Comparison of ENCODE assay signal across 9 mouse cellular contexts in the genomic region with DNA sequence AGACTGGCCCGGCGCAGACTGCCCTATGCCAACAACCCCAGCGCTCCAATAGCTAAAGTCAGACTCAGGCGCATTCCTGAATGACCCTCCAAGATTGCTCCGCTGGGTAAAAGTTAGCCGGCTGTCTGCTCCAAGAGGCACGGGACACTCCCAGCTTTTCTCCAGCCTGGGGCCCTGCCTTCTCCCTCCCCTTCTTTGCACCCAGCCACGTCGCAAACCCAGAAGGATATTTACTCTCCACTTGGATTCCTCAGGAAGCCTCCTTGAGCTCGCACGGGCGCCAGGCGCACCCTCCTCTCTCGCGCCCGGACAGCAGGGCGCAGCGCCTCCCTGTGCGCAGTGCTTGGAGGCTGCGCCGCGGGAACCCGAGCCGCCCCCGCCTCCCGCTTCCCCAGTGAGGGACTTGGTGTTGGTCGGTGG. TPM values are rescaled to one million over a fixed set of nuclear protein-coding genes. Genes with fewer than 3 reads are reported as not detected.
DNase-seq lines count a peak whose midpoint lies in the region; ATAC-seq and TF ChIP-seq lines count a peak whose summit lies in the region.
"Had no signal": no experiment of that assay in that cellular context is flagged by ENCODE, and none has a peak within 500 bp of the region (broad histone marks: within the 10 kb centered on the region; RNA-seq: fewer than 3 reads in every experiment).

No protein-coding gene starts in this region.

- H3K27ac ChIP-seq in hindbrain, embryonic 10.5 days: peak overlapping the region; percentile 72
- peak overlapping the region; percentile 90 for H3K27ac ChIP-seq in lung, postnatal 0 days (ENCODE audit: low read length)

- no peaks in the 10 kb centered on the region for H3K9me3 ChIP-seq in hindbrain, embryonic 10.5 days
- H3K9me3 ChIP-seq in lung, postnatal 0 days (ENCODE audit: low read length): no peaks in the 10 kb centered on the region

- TF ChIP-seq EP300 in lung, postnatal 0 days (IDR thresholded peaks at IDR 0.05): peak; percentile 66; the same call in 1 of the 2 replicates

- peak; percentile 47 for TF ChIP-seq CTCF in lung, postnatal 0 days (IDR thresholded peaks at IDR 0.05)

- peak overlapping the region; percentile 51 for H3K4me3 ChIP-seq in hindbrain, embryonic 10.5 days
- no peak overlapping the region for H3K4me3 ChIP-seq in lung, postnatal 0 days (ENCODE audit: low read depth, low read length)

- ATAC-seq in lung, postnatal 0 days: peak; percentile 90
- ATAC-seq in megakaryocyte, adult 5-6 weeks (ENCODE audit: poor library complexity, severe bottlenecking): no peak

- H3K36me3 ChIP-seq in hindbrain, embryonic 10.5 days: no peaks in the 10 kb centered on the region
- H3K36me3 ChIP-seq in lung, postnatal 0 days (ENCODE audit: insufficient read depth, low read length): no peaks in the 10 kb centered on the region

- peak; percentile 7 for DNase-seq in urinary bladder, postnatal 10 days (ENCODE audit: low spot score)
- no peak for DNase-seq in urinary bladder, postnatal 25 days (ENCODE audit: low spot score)
- peak; percentile 58 for DNase-seq in hindbrain, embryonic 10.5 days (ENCODE audit: low spot score)
- peak; percentile 95 for DNase-seq in lung, postnatal 0 days (ENCODE audit: low spot score)
- DNase-seq in urinary bladder, postnatal 4 days (ENCODE audit: low spot score in 2 of 2): peak; percentile 19 to 56
- DNase-seq in left cerebral cortex, adult 18-20 months (ENCODE audit: low spot score in 2 of 2): no peak
- no peak for DNase-seq in cerebellum, adult 9-10 months

- H3K27me3 ChIP-seq in hindbrain, embryonic 10.5 days (ENCODE audit: insufficient read depth, poor library complexity, severe bottlenecking): peaks cover 98% of the 10 kb centered on the region
- peaks cover 47% of the 10 kb centered on the region for H3K27me3 ChIP-seq in lung, postnatal 0 days (replicated peaks; ENCODE audit: insufficient read depth, low read length)

- H3K4me2 ChIP-seq in lung, postnatal 0 days (replicated peaks; ENCODE audit: low read depth, low read length): peak overlapping the region; percentile 48

- H3K4me1 ChIP-seq in hindbrain, embryonic 10.5 days (replicated peaks): peaks cover 64% of the 10 kb centered on the region
- H3K4me1 ChIP-seq in lung, postnatal 0 days (ENCODE audit: insufficient read depth, low read depth, low read length): no peaks in the 10 kb centered on the region

- H3K9ac ChIP-seq in lung, postnatal 0 days (replicated peaks; ENCODE audit: low read depth): no peak overlapping the region

- WGBS in hindbrain, embryonic 10.5 days: 1% methylated on average over 27 of the region's 27 CpGs
- WGBS in lung, postnatal 0 days: 3% methylated on average over 25 of the region's 27 CpGs

RNA-seq across cellular contexts. Expression of gene Shh, which starts 8.2 kb away (rescaled TPM):
- 2.8 TPM in 2 replicates for polyA plus RNA-seq in hindbrain, embryonic 10.5 days (2016; fragmentation: Nextera tagmentation; extraction: Ambion mirVana)
- 9.7 and 11.7 TPM in 2 replicates for polyA plus RNA-seq in lung, postnatal 0 days (2015; fragmentation: Nextera tagmentation; extraction: Ambion mirVana)
- 1 to 10 TPM; 2.8 to 3.7 TPM for total RNA-seq in left cerebral cortex, adult 18-20 months (2021)
- not detected in 2 replicates for total RNA-seq in megakaryocyte, adult 5-6 weeks (2015)
- not detected in 2 replicates for total RNA-seq in megakaryocyte, adult 5-6 weeks (2017)
- total RNA-seq: granulocyte monocyte progenitor cell, adult 5-6 weeks had no signal

Comparison
In these comparisons a context has a peak if more than half of its experiments do, and no peak if none do; other contexts are left out.
1. DNase-seq: peak in urinary bladder, postnatal 10 days (single experiment), hindbrain, embryonic 10.5 days (single experiment), lung, postnatal 0 days (single experiment) and urinary bladder, postnatal 4 days (2 of 2); none in urinary bladder, postnatal 25 days (single experiment), left cerebral cortex, adult 18-20 months (0 of 2) and cerebellum, adult 9-10 months (single experiment).